12 mouse cellular contexts compared by ENCODE assay signal in the genomic region with DNA sequence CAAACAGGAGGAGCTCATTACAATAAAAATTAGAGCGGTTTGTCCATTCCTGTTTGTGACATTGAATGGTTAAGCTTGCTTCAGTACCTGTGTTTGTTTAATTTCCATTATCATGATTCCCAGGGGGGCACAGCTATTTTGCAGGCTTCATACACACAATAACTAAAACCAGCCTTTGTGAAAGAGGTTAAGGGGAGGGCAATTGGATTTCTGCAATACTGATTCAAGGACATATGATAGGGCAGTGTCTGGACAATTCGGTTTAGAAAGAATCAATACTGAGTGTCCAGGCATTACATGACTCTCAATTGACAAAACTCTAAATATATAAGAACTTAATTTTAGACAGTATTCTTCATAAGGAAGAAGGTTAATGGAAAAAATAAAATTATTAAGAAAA.
"Had no signal": no experiment of that assay in that cellular context is flagged by ENCODE, and none has a peak within 500 bp of the region (broad histone marks: within the 10 kb centered on the region; RNA-seq: fewer than 3 reads in every experiment).

No protein-coding gene starts in this region.

- H3K4me1 ChIP-seq: kidney, embryonic 15.5 days; limb, embryonic 13.5 days; midbrain, embryonic 15.5 days had no signal

- H3K9ac ChIP-seq: kidney, embryonic 15.5 days; limb, embryonic 13.5 days; lung, embryonic 14.5 days; midbrain, embryonic 15.5 days had no signal

- H3K9me3 ChIP-seq: kidney, embryonic 15.5 days; limb, embryonic 13.5 days; midbrain, embryonic 15.5 days had no signal

- H3K27me3 ChIP-seq: kidney, embryonic 15.5 days; limb, embryonic 13.5 days; midbrain, embryonic 15.5 days had no signal

- ATAC-seq: midbrain, embryonic 15.5 days had no signal

- DNase-seq: kidney, adult 2 months; kidney, postnatal 14 days; left cerebral cortex, postnatal 4 days; lung, embryonic 14.5 days; lung, postnatal 10 days; lung, postnatal 4 days; thymus, adult 18-20 months; thymus, postnatal 14 days had no signal

- H3K4me2 ChIP-seq: kidney, embryonic 15.5 days; limb, embryonic 13.5 days; liver, embryonic 11.5 days; lung, embryonic 14.5 days; midbrain, embryonic 15.5 days had no signal

- H3K36me3 ChIP-seq: kidney, embryonic 15.5 days; limb, embryonic 13.5 days; midbrain, embryonic 15.5 days had no signal

- H3K4me3 ChIP-seq: kidney, embryonic 15.5 days; limb, embryonic 13.5 days; midbrain, embryonic 15.5 days had no signal

- H3K27ac ChIP-seq: kidney, embryonic 15.5 days; limb, embryonic 13.5 days; midbrain, embryonic 15.5 days had no signal
